Mouse (Mus musculus) heart, embryonic 12.5 days (tissue): ENCODE measurements around the gene Cyp26b1. TPM values are rescaled to one million over a fixed set of nuclear protein-coding genes. Genes with fewer than 3 reads are reported as not detected.

Source experiments
- ATAC-seq: fragments of 200-750 bp; cut with Nextera tagmentation; 2 replicates; pipeline ENCODE4 v1.8.0; 2017; ENCODE audit warnings: moderate TSS enrichment, moderate library complexity; ENCODE audit not compliant: insufficient number of reproducible peaks, low FRiP score
- H3K27ac ChIP-seq: fragments of 300-500 bp; sonication (generic); 2 replicates; pipeline ENCODE4 v1.5.1; 2016; ENCODE audit warnings: mild to moderate bottlenecking, moderate library complexity; ENCODE audit not compliant: poor library complexity, severe bottlenecking
- H3K27me3 ChIP-seq: fragments of 300-500 bp; sonication (generic); replicated peaks from 2 replicates; pipeline ENCODE4 v1.6.1; 2016; ENCODE audit warnings: mild to moderate bottlenecking, moderate library complexity
- H3K36me3 ChIP-seq: fragments of 300-500 bp; sonication (generic); 2 replicates; pipeline ENCODE4 v1.6.1; 2016; ENCODE audit warnings: mild to moderate bottlenecking, moderate library complexity
- H3K4me1 ChIP-seq: fragments of 300-500 bp; sonication (generic); replicated peaks from 2 replicates; pipeline ENCODE4 v1.6.1; 2016; ENCODE audit warnings: mild to moderate bottlenecking
- H3K4me2 ChIP-seq: fragments of 300-500 bp; sonication (generic); 2 replicates; pipeline ENCODE4 v1.6.1; 2016; ENCODE audit warnings: mild to moderate bottlenecking, moderate library complexity
- H3K4me3 ChIP-seq: fragments of 300-500 bp; sonication (generic); 2 replicates; pipeline ENCODE4 v1.5.1; 2016; ENCODE audit warnings: mild to moderate bottlenecking
- H3K9ac ChIP-seq: fragments of 300-500 bp; sonication (generic); 2 replicates; pipeline ENCODE4 v1.6.1; 2016; ENCODE audit warnings: mild to moderate bottlenecking, moderate library complexity
- H3K9me3 ChIP-seq: fragments of 300-500 bp; sonication (generic); replicated peaks from 2 replicates; pipeline ENCODE4 v1.6.1; 2016; ENCODE audit warnings: mild to moderate bottlenecking, moderate library complexity
- WGBS: fragments of 180-500 bp; shearing (Covaris S2); methylation state at CpG from one replicate; pipeline ENCODE4 v1.1.7; 2016; 5-methylcytosine and 5-hydroxymethylcytosine counted together
- polyA plus RNA-seq: library from polyadenylated mRNA; unstranded; fragments of >200 nt; fragmentation: Nextera tagmentation; extraction: Ambion mirVana; gene quantifications from 2 replicates; pipeline ENCODE4 v1.2.1, GENCODE M21; 2016

Cyp26b1 gene
- polyA plus RNA-seq, 1 experiment from 2014 or later = 2.9 TPM

DNA sequence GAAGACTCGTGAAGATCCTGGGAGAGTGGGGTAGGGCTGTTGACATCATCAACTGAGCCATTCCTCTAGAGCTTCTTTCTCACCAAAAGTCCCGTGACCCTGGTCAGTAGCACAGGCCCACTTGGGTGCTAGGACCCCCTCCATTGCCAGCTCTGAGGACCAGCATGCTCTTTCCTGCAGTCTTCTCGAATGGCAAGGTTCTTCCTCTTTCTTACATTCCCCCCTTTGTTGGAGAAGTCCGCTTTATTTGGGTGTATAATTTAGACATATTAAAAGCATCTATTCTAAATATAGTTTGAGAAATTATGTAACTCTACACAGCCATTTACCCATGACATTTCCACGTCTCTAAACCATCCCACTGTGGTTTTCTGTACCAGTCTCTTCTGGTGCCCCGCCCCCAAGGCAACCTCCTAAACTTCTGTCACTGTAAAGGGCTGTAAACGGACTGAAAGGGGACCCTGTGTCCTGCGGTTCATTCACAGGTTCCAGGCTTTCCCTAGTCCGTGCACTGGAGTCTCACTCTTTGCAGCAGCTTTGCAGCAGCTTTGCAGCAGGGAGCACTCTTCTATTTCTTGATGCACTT lies 43.8 kb downstream of the Cyp26b1 start:
- no peak for ATAC-seq
- no peak overlapping the region for H3K4me2 ChIP-seq
- H3K27ac ChIP-seq = no peak overlapping the region
- H3K9ac ChIP-seq = no peak overlapping the region
- no peaks in the 10 kb centered on the region for H3K36me3 ChIP-seq
- no peaks in the 10 kb centered on the region for H3K9me3 ChIP-seq
- no peak overlapping the region for H3K4me3 ChIP-seq
- no peaks in the 10 kb centered on the region for H3K4me1 ChIP-seq
- no peaks in the 10 kb centered on the region for H3K27me3 ChIP-seq
- WGBS = 65% methylated on average over 9 of the region's 9 CpGs

DNA sequence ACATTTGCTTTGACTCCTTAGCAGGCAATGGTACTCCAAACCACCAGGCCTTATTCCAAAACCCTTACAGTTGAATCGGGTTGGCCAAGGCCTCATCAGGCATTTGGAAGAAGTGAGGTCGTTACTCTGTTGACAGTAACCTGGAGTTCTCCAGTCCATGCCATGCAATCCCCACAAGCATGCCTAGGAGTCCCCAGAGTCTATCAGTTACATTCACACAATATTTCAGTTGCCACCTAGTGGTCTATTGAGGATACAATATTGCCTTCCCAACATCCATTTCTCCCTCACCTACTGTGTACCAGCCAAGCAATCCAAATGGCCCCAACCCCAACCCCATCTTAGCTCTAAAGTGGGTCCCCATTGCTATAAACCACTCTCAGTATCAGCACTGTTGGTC lies 48.3 kb downstream of the Cyp26b1 start:
- H3K4me2 ChIP-seq = no peak overlapping the region
- WGBS = 67% methylated on average over 2 of the region's 2 CpGs
- H3K9ac ChIP-seq = no peak overlapping the region
- no peak for ATAC-seq
- H3K4me1 ChIP-seq = peaks cover 5% of the 10 kb centered on the region; the same call in 1 of the 2 replicates
- H3K27ac ChIP-seq = no peak overlapping the region
- H3K4me3 ChIP-seq = no peak overlapping the region
- H3K36me3 ChIP-seq = no peaks in the 10 kb centered on the region
- 0 out of 2 replicates have a peak, but pooled peaks cover under 1% of the 10 kb centered on the region for H3K27me3 ChIP-seq
- H3K9me3 ChIP-seq = no peaks in the 10 kb centered on the region

DNA sequence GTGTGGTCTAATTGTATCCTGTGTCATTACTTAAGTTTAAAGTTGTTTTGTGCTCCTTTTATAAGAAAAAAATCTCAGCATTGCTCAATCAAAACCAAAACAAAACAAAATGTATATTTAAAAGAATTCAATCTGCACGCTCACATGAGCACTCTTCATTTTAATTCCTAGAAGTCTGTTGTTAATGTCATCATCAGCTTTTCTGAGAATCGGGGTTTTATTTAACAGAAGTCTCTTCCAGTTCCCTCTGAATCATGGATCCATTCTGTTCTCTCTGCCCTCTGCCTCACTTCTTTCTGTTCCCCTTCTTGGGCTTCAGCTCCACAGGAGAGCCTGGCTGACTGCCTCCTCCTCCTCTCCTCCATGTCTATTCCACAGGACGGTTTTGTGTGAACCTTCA lies 49.3 kb downstream of the Cyp26b1 start:
- Histone ChIP-seq H3K36me3 (no peaks in the 10 kb centered on the region), H3K4me3 (no peak overlapping the region), H3K27me3 (0 out of 2 replicates have a peak, but pooled peaks cover 3% of the 10 kb centered on the region), H3K9me3 (no peaks in the 10 kb centered on the region), H3K4me2 (no peak overlapping the region), H3K27ac (no peak overlapping the region), H3K9ac (no peak overlapping the region), H3K4me1 (peaks cover 5% of the 10 kb centered on the region; the same call in 1 of the 2 replicates)
- no peak for ATAC-seq
- 72% methylated on average over 3 of the region's 3 CpGs for WGBS

DNA sequence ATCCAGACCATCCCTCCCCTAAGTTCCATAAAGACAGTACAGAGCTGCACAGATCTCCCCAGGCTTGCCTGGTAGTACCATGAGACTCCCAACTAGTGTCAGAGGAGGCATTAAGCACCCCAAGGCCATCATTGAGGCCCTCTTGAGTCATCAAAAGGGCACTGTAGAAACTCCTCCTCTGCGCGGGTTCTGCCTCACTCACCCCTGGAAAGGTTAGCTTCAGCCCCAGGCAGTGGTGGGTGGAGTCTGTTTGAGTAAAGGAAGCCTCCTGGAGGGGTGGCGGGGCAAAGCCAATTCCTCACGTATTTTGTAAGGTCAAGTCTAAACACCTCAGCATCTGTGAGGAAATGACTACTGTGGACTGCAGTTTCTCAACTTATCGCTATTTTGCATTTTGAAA lies 50.2 kb downstream of the Cyp26b1 start:
- Histone ChIP-seq H3K36me3 (no peaks in the 10 kb centered on the region), H3K4me1 (peaks cover 5% of the 10 kb centered on the region; the same call in 1 of the 2 replicates), H3K9me3 (no peaks in the 10 kb centered on the region), H3K4me2 (no peak overlapping the region), H3K9ac (no peak overlapping the region), H3K4me3 (no peak overlapping the region), H3K27ac (no peak overlapping the region), H3K27me3 (0 out of 2 replicates have a peak, but pooled peaks cover 3% of the 10 kb centered on the region)
- 36% methylated on average over 5 of the region's 5 CpGs for WGBS
- ATAC-seq = no peak

DNA sequence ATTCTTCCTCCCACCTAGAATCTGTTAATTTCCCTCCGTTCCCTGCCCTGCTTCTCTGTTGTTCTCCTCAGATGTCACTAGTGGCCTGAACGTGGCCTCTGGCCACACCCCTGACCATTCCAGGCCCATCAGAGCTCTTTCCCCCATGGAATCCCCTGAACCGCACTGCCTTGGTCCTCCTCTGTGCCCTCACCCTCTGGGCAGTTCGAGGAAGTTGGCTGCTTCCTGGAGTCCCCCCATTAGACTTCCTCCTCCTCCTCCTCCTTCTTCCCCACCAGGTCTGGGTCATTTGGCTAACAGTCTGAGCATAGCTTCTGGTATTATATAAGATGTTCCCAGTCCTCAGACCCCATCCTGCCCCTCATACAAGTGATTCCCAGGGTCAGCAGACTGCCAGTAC lies 53.8 kb downstream of the Cyp26b1 start:
- peaks cover 5% of the 10 kb centered on the region; the same call in 1 of the 2 replicates for H3K4me1 ChIP-seq
- no peaks in the 10 kb centered on the region for H3K36me3 ChIP-seq
- H3K4me2 ChIP-seq = no peak overlapping the region
- H3K4me3 ChIP-seq = no peak overlapping the region
- 0 out of 2 replicates have a peak, but pooled peaks cover 6% of the 10 kb centered on the region for H3K27me3 ChIP-seq
- WGBS = 29% methylated on average over 4 of the region's 4 CpGs
- no peak overlapping the region for H3K27ac ChIP-seq
- no peaks in the 10 kb centered on the region for H3K9me3 ChIP-seq
- no peak for ATAC-seq
- H3K9ac ChIP-seq = no peak overlapping the region

DNA sequence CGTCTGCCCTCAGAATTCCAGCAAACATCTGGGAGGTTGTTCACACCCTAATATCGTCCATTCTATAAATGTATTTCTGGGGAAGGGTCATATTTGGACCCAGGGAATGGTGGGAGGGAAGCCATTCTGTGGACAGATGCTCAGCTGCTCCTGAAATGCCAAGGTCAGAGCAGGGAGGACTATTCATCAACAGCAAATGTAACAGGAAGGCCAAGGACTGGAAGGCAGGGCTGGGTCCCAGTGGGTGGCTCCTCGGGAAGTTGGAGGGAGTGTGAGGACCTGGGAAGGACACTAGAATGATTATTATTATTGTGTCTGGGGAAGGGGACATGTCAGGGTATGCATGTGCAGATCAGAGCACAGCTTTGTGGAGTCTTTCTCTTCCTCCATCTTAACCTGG lies 55.0 kb downstream of the Cyp26b1 start:
- no peak overlapping the region for H3K4me3 ChIP-seq
- 0 out of 2 replicates have a peak, but pooled peaks cover 6% of the 10 kb centered on the region for H3K27me3 ChIP-seq
- H3K9ac ChIP-seq = no peak overlapping the region
- H3K27ac ChIP-seq = no peak overlapping the region
- no peaks in the 10 kb centered on the region for H3K36me3 ChIP-seq
- peaks cover 3% of the 10 kb centered on the region; the same call in 1 of the 2 replicates for H3K4me1 ChIP-seq
- no peaks in the 10 kb centered on the region for H3K9me3 ChIP-seq
- WGBS = 68% methylated on average over 3 of the region's 3 CpGs
- H3K4me2 ChIP-seq = no peak overlapping the region
- ATAC-seq = no peak

DNA sequence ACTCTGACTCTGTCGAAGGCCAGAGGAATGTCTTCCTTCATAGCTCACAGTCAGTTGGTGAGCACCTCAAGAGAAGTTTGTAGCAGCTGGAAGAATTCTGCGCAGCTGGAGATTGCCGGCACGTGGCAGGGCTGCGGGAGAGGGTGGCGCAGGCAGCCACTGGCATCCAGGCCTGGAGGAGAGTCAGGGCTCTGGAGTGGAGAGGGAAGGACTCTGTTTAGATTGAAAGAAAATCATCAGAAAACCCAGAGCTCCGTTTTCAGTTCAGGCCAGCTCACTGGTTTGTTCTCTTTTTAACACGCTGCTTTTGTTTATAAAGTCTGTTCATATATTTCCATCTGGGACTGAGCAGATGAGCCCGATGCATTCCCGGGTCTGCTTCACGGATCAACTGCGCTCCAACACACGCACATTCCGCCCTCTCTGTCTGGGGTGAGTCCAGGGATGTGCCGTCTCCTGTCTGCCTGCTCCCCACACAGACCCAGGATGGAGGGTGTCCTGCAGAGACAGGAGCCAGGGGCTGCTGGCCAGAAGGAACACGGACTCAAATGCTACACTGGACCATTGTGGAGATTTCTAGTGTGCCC lies 56.0 kb downstream of the Cyp26b1 start:
- Histone ChIP-seq H3K4me1 (no peaks in the 10 kb centered on the region), H3K27ac (no peak overlapping the region), H3K9ac (no peak overlapping the region), H3K4me3 (no peak overlapping the region), H3K27me3 (0 out of 2 replicates have a peak, but pooled peaks cover 6% of the 10 kb centered on the region), H3K36me3 (no peaks in the 10 kb centered on the region), H3K4me2 (no peak overlapping the region), H3K9me3 (no peaks in the 10 kb centered on the region)
- no peak for ATAC-seq
- WGBS = 67% methylated on average over 16 of the region's 16 CpGs

DNA sequence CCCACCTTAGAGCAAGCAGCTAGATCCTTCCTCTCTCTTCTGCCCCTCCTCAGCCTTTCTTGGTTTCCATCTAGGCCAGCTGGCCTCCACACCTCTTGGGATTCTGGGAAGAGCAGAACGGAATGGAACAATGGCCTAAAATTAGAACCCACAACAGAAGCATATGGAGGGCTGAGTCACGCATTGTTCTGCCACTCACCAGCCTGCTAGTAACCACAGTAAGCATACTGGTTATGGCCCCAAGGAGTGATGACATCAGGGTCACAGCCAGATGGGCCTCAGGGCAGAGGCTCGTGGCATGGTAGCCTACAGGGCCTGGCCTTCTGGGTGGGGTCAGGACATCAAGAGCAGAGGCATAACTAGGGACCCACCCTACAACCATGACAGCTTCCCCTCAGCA lies 58.8 kb downstream of the Cyp26b1 start:
- H3K4me2 ChIP-seq = no peak overlapping the region
- no peak overlapping the region for H3K9ac ChIP-seq
- H3K36me3 ChIP-seq = no peaks in the 10 kb centered on the region
- H3K27ac ChIP-seq = no peak overlapping the region
- no peak for ATAC-seq
- no peaks in the 10 kb centered on the region for H3K9me3 ChIP-seq
- no peaks in the 10 kb centered on the region for H3K4me1 ChIP-seq
- WGBS = 47% methylated on average over 3 of the region's 3 CpGs
- no peak overlapping the region for H3K4me3 ChIP-seq
- H3K27me3 ChIP-seq = peaks cover 5% of the 10 kb centered on the region

DNA sequence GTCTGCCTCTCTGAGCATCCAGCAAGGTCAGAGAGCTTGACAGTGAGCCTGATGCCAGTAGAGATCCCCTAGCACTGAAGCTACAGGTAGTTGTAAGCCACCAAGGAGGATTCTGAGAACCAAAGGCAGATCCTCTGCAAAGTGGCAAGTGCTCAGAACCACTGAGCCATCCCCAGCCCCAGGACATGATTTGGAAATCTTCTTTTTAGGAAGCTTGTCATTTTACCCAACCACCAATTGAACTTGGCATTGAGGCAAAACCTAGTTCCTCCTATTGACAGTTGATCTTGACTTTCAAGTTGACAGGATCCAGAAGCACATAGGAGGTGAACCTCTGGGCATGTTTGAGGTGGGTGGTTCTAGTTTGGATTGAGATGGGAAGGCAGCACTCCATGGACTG lies 63.8 kb downstream of the Cyp26b1 start:
- no peak for ATAC-seq
- no peaks in the 10 kb centered on the region for H3K4me1 ChIP-seq
- H3K9me3 ChIP-seq = no peaks in the 10 kb centered on the region
- H3K27ac ChIP-seq = no peak overlapping the region
- H3K4me3 ChIP-seq = no peak overlapping the region
- no peak overlapping the region for H3K9ac ChIP-seq
- H3K4me2 ChIP-seq = no peak overlapping the region
- H3K36me3 ChIP-seq = no peaks in the 10 kb centered on the region
- H3K27me3 ChIP-seq = peaks cover 3% of the 10 kb centered on the region

DNA sequence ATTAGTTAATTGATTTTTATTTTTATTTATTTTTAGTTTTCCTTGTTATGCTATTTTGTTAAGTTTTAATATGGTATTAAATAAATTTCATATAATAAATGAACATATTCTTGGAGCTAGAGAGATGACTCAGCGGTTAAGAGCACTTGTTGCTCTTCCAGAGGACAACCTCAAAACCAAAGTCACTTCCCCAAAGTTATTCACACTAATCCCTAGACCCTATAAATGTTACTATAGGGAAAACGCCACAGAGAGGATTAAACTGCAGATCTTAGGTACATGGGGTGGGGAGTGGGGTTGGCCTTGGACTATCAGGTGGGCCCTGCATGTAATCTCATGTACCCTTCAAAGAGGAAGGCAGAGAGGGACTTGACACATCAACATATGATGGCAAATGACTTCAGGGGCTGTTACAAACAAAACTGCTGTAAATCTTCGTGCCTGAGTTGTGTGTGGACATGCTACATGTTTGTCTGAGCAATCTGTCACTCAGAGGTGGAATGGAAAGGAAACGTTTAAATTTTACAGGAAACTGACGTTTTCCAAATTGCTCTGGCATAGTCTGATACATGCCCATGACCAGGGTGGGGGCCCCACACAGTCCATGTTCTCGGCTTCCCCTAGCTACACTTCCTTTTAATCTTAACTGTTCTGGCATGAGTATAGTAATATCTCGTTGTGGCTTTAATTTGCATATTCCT lies 68.7 kb downstream of the Cyp26b1 start:
- H3K27ac ChIP-seq = no peak overlapping the region
- no peaks in the 10 kb centered on the region for H3K36me3 ChIP-seq
- H3K27me3 ChIP-seq = peaks cover 9% of the 10 kb centered on the region; the same call in 1 of the 2 replicates
- H3K9me3 ChIP-seq = no peaks in the 10 kb centered on the region
- H3K4me1 ChIP-seq = 0 out of 2 replicates have a peak, but pooled peaks cover 3% of the 10 kb centered on the region
- H3K9ac ChIP-seq = no peak overlapping the region
- H3K4me2 ChIP-seq = no peak overlapping the region
- 67% methylated on average over 7 of the region's 7 CpGs for WGBS
- no peak for ATAC-seq
- no peak overlapping the region for H3K4me3 ChIP-seq
